Mouse (Mus musculus): ENCODE measurements around the gene Zfp810.

DNA sequence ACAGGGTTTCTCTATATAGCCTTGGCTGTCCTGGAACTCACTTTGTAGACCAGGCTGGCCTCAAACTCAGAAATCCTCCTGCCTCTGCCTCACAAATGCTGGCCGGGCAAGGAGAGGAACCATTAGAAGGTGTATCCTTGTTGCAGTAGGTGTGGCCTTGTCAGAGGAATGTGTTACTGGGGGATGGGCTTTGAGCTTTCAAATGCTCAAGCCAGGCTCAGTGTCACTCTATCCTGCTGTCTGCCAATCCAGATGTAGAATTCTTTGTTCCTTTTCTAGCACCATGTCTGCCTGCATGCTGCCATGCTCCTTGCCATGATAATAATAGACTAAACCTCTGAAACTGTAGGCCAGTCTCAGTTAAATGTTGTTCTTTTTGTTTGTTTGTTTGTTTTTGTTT lies 5.2 kb downstream of the Zfp810 start:
- TF ChIP-seq POLR2A (IDR thresholded peaks at IDR 0.05; ENCODE audit: borderline replicate concordance, control insufficient read depth, low read depth, low read length), result no peak
- TF ChIP-seq CTCF (IDR thresholded peaks at IDR 0.05; ENCODE audit: control insufficient read depth, insufficient read depth, low read length), result no peak

All from bone marrow, adult 2 months (tissue).